Mouse (Mus musculus) gastrocnemius, postnatal 10 days (tissue): Measurements from ENCODE around the gene Rnf222. TPM values are rescaled to one million over a fixed set of nuclear protein-coding genes. Genes with fewer than 3 reads are reported as not detected.

Experiments used
- DNase-seq: peaks from one replicate; pipeline ENCODE4 v3.0.0; 2021; ENCODE audit warnings: mixed read lengths
- long read RNA-seq, 2 experiments: library from polyadenylated mRNA; stranded (forward); transcript quantifications; one replicate each; pipeline ENCODE4 v2.0.0; 2021
- total RNA-seq, 2 experiments: library from RNA; stranded (reverse); gene quantifications; 2 replicates each; pipeline ENCODE4 v1.2.3; 2021

The Rnf222 gene
- not detected for total RNA-seq
- long read RNA-seq, experiment 1: 0 reads
- long read RNA-seq, experiment 2: 0 reads

DNA sequence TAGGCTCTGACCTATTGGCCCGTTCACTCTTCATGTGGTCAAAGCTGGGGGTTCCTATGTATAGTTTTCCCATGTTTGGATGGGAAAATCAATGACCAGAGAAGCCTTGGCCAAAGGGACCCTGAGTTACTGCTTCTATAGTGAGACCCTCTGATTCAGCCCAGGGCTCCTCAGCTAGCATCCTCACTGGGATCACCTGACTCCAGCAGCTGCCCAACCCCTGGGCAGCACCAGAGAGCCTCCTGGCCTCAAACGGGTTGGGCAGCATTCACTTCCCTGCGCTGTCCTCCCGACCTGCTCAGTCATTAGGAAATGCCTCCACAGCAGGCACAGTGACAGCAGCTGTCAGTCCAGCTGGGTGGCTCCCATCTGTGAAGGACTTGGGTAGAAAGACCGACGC lies at the start of gene Rnf222:
Gene Rnf222 (plus strand): TSS at position 301 of the 400 bp plus-strand sequence.
- no peak for DNase-seq

DNA sequence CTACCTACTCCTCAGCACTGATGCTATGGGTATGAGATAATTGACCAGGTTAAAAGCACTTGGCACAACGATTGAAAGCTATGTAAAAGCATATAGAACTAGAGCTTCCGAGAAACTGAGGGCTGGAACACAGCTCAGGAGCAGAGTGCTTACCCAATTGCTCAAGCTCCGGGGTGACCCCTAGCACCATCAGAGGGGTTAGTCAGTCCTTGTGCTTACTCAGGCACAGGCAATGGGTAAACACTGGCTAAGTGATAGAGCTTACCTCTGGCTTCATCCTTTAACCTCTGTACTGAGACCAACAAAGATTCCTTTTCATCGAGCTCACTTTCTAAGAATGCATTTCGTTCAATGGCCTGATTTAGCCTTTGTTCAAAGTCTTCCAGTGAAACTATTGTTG lies 48.7 kb upstream of the Rnf222 start:
- no peak for DNase-seq

DNA sequence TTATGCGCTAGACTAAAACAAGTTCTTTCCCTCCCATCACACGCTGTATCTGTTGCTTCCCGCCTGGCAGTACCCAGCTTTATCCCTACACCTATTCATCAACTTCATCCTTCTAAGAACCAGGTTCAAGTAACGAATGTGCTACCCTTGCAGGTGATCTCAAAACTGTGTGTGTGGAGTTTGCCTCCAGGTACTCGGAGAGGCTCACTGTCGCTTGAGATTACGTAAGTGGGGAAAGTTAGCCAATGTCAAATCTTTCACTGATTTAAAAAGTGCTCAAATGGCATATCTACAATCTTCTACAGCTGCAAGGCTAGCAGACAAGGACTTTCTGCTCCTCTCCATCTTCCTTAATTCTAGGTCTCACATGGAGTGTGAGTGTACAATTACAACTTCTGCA lies 37.5 kb upstream of the Rnf222 start:
- DNase-seq: no peak

DNA sequence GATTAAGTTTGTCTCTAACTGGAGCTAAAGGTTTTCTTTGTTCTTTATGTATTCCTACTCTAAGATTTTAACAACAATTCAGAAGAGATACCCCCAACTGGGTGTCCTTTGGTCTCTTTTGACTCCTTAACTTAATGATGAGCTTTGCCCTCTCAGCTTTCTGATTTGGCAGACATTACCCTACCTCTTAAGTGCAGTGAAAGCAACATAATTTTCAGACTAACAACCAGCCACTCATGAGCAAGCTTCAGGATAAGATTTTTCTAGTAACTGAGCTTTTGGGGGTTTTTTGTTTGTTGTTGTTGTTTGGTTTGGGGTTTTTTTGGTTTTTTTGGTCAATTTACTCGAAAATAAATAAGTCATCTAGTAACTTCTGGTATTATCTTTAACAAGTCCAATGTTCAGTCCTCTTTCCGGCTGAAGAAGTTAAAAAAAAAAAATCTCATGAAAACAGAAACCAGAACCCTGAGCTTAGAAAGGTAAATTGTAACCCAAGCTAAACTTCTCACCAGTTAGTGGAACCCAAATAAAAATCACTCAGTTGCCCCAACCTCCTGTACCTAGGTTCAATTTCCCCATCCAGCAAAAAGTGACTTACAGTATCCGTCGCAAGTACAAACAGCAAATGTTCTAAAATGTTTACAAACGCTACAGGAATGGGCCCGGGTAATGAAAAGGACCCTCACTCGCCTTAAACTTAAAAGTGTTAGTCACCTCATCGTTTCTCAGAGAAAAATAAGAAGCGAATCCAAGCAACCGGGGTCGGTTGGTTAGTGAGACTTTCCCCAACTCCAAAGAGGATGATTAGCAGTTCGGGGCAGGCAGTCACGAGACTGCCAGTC lies 36.5 kb upstream of the Rnf222 start:
- DNase-seq: no peak

DNA sequence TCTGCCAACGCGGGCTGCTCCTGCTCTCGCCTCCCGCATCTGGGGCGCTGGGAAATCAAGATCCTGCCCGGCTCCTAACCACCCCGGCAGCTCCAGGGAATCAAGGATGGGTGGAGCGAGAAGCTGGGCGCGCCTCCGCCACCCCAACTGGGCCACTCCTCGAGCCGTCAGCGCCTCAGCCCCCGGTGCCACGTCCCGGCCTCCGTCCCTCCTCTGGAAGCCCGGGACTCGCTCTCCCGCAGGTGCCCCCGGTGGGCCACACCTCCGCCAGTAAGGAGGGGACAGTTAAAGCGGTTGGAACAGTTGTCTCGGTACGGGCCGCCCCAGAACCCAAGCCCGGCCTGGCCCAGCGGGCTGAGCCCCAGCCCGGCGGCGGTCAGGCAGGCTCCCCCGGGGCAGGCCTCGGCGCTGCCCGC lies 35.9 kb upstream of the Rnf222 start:
- peak; percentile 75 for DNase-seq

DNA sequence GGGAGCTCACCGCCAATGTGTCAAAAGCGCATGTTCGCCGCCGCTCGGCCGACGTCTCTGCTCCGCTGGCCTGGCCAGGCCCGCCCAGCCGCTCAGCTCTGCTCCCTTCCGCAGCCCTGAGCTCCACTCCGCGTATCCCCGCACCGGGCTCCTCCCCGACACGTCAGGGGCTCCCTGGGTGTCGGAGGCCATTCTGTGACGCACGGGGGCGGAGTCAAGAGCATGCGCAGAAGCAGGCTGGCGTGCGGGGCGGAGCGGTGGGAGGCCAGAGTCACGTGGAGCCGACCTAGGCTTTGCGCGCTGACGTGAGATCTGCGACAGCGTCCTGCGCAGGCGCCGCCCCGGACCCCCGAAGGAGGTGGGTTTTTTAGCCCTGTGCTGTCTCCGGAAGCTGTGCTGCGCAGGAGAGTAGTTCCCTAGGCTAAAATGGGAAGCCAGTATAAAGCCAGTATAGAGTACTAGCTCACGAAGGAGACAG lies 35.4 kb upstream of the Rnf222 start:
- peak; percentile 99 for DNase-seq

DNA sequence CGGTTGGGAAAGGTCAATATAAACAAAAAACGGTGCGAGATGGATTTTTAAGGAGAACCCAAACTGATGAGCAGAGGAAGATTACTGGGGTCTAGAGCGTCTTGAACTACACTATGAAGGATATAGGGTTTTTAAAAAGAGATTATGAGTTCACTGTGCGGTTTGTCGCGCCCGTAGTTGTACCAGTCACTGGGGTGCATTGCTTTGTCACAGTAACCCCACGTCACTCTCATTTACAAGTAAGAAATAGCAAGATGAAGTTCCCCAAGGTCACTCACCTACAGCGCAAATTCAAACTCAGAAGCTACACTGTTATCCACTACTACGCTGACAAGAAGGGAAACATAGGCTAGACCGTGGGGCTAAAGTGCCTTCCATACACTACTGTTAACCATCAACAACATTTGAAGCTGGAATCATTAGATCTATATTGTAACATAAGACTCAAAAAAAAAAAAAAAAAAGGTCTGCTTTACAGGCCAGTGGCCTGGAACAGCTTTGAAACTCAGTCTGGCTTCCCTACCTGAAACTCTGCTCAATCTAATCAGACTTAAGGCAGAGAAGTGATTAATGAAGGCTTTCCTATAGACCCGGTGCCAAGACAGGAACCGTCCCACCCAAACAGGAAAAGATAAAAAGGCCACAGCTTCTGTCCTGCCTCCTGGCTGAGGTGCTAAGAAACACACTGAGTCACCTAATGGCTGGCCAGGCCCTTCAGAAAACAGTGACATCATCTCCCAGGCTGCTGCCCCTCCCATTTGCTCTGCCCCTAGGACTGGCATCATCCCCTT lies 34.5 kb upstream of the Rnf222 start:
- no peak for DNase-seq

DNA sequence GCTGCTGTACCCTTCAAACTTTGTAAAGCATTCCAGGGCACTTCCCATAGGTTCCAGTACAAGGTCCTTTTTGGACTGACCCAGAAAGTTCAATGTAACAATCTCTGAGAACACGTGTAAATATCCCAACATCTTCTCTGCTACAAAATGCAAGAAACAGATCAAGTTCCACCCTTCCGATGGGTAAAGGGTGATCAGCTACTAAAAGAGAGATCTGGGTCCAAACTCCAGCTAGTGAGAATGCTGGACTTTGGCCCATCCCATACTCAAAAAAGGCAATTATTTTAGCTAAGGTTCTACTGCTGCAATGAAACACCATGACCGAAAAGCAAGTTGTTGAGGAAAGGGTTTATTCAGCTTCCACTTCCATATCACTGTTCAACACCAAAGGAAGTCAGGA lies 33.7 kb upstream of the Rnf222 start:
- DNase-seq: no peak

DNA sequence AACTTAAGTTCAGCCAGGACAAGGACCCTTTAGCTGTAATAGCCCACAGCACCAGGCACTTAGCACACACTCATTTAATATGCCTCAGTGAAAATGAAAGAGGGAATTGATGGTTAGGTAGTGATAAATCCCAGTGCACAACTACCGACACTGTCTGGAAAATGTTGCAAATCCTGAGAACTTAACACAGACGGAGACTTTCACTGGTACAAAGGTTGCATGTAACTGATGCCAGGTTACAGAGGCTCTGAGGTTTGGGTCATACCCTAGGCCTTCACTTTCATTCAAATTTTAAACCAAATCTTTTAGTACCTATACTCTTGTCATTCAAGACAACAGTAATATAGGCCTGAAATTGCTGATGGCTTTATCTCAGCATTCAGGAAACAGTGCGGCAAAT lies 31.0 kb upstream of the Rnf222 start:
- DNase-seq: no peak

DNA sequence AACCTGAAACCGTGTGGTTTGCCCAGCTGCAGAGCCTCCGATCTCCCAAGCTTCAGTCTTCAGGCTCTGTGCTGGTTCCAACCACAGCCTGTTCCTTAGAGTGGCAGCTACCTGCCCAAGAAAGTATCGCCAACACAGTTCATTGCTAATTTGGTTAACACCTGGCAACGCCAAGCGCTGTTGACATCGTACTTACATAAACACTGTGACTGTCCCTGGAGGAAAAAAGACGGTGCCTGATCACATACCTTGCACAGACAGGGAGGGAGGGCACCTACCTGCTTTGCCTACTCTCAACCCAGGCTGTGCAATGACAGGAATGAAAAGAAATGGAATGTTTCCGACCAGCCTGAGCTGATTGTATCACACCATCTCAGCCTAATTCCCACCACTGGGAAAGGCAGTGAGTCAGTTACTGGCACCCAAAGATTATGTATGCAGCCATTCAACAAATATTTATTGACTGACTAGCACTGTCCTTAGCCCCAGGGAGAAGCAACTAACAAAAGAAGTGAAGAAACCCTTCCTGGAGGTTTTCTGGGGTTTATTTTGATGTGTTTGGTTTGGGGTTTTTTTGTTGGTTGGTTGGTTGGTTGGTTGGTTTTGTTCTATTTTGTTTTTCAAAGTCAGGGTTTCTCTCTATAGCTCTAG lies 28.3 kb upstream of the Rnf222 start:
- no peak for DNase-seq

DNA sequence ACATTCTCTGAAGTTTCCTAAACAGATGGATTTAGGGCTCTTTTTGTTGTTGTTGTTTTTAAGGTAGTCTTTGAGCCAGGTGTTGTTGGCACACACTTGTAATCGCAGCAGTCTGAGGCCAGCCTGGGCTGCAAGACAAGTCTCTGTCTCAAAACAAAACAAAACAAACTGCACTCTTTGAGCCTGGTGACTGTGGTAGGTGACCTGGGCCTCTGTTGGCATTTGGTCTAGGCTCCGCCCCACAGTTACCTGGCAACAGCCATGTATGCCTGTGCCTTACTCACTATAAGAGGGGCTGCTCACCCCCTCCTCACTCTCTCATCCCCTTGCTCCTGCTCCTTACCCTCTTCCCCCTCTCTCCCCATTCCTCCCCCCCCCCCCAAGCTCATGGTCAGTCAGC lies 26.1 kb upstream of the Rnf222 start:
- no peak for DNase-seq

DNA sequence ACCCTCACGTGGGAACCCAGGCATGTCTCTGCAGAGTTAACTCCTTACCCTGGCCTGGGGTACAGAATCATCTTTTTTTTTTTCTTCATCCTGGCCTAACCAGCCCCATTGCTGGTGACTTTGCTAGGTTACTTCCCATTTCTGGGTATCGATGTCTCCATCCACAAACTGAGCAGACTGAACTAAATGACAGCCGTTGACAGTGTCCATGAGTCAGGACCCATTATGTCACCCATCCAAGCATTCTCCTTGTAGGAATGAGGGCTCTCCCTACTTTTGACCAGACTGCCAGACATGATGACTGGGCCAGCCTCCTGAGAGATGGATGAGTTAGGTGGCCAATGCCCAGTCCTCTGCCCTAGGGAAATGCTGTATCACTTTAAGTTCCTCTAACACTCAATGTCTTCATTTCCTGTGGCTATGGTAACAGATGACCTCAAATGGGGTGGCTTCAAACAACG lies 24.7 kb upstream of the Rnf222 start:
- DNase-seq: no peak

DNA sequence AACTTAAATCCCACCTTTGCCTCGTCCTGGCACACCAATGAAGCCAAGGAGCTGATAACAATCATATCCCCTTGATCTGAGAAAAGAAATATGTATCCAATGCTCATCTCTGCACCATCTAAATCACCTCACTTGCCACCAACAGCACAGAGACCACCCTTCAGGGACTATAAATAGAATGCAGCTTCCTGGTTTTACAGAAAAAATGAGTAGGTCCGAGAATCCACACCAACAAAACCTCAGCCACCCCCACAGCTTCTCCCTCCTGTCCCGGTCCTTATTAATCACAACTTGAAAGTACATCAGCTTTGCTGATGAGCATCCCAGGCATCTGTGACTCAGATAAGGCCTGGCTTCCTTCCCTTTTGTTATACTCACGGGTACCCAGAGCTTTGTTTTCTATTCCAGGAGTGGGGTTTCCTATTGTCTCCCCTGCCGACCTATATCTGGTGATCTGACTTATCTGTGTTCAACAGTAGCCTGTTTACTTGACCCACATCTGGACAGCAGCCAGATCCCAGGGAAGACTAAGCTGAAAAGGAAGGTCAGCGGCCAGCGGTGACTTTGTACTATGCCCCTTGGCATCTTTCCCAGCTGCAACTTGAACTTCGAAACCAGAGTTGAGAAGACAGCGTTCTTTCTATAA lies 23.7 kb upstream of the Rnf222 start:
- DNase-seq: peak; percentile 67

DNA sequence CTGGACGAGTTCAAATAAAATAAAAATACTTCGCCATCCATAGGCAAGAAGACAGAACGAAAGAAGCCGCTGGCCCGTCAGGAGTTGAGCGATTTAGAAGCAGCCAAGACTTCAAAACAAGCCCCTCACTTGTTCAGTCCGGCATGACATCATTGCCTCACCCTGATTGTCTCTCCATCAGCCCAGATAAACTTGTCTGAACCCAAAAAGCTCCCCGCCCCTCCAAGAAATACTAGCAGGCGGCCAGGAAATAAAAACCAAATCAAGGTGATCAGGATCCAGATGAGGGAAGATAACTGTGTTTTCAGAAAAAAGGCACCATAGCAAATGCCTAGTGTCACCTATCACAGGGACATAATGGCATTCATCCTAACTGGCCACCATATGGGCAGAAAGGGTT lies 17.1 kb upstream of the Rnf222 start:
- no peak for DNase-seq

DNA sequence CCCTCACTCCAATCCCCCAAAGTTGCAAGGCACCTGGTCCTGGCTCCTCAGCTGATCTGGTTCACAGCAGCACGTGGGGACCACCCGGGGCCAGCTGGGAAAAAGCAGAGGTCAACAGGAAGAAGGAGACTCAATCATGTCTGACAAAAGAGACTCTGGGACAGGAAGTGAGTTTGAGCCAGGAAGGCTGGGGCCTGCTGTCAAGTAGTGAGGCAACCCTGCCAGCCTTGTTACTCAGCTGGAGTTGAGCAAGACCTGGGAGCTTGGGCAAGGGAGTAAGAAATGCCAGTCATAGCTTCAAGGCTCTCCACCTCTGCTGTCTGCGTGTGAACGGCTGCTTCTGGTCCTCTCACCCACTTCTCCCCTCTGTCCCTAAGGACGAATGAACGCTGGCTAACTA lies 16.6 kb upstream of the Rnf222 start, which contains the start of gene Ndel1:
Gene Ndel1 (minus strand): TSS at position 111 of the 400 bp plus-strand sequence.
- DNase-seq: peak; percentile 20

DNA sequence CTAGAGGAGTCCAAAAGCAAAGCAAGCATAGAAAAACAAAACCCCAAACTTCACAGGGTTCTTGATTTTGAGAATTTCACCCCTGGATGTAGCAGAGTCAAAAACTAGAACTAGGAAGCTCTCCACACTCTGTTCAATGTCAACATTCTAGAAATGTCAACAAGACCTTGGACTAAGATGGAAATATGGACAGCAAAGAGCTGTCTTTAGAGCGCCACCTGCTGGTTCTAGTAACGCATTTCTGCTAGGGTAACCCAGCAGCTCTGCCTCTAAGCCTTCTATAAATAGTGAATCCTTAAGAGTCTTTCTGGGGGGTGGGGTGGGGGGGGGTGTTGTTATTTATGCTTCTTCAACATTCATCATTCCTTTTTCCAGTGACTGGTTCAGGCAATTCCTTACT lies 13.5 kb upstream of the Rnf222 start:
- peak; percentile 67 for DNase-seq

DNA sequence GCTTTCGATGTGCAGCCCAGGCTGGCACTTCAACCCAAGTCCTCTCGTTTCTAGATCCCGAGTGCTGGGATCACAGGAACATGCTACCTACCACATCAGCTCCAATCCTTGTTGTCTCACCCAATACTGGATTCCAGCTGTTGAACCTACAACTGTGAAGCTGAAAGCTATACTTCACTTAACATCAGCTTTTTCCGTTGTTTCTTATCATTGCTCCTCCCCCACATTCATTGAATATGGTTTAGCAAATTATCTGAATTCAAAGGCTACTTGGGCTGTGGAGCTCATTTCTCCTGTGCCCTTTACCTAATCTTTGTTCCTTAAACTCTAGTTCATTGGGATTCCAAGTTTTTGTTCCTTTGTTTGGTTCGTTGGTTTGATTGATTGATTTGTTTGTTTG lies 9.5 kb upstream of the Rnf222 start:
- no peak for DNase-seq

DNA sequence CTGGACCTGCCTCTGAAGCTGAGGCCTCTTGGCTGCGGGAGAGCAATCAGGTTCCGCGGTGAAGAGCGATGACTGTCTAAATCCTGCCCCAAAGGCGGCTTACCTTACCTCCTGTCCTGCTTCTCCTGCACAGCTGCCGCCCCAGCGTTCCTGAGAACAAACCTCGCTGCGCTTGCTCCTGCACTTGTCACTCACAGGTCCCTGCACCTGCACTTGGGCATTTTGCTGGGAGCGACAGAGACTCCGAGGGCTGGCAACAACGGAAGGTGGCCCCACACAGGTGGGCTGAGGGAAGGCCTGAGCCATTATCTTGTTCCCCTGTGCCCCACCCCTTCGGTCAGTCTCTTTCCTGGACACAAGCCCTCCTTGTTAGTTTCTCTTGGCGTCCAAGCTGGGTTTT lies 6.2 kb upstream of the Rnf222 start:
- no peak for DNase-seq

DNA sequence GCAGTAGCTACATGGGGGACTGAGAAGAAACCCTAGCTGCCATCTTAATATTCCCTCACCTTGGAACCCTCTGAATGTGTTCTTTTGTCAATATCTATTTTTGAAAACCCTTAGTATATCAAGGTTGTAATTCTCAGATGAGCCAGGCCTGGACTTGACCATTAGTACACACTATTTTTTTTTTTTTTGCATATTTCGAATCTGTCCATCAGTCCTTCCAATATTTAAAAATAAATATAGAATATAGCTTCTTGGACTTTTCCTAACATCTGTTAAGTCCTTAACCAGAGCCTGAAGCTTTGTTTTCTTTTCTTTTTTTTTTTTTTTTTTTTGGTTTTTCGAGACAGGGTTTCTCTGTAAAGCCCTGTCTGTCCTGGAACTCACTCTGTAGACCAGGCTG lies 4.5 kb upstream of the Rnf222 start:
- DNase-seq: no peak

DNA sequence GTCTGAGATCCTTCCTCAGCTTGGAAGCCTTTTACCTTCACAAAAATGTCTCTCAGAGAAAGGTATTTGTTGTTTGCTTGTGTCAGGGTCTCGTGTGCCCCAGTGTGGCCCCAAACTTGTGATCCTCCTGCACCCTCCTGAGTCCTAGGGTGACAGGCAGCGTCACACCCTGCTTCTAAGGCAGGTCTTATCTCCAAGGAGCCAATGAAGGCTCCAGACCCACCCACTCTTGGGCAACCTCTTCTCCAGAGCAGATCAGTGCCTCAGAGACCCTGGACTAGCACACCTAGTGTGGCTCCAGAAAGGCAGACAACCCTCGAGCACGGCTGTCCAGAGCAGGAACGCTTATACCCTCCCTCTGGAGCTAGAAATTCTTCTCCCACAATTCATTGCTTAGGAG lies 4.0 kb upstream of the Rnf222 start:
- no peak for DNase-seq

DNA sequence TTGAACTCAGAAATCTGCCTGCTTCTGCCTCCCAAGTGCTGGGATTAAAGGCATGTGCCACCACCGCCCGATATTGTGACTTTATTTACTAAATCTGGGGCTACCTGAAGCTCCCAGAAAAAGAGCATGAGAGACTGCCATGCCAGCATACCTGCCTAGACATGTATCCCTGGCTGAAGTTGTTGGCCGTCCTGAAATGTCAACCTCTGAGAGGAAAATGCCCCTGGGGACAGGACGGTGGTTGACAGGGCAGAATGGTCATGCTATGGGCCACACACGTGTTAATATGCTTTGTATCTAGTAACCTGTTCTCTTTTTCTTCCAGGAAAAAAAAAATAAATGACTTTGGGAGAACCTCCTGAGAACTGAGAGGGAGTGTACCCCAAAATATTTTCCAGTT lies 2.3 kb upstream of the Rnf222 start:
- no peak for DNase-seq

DNA sequence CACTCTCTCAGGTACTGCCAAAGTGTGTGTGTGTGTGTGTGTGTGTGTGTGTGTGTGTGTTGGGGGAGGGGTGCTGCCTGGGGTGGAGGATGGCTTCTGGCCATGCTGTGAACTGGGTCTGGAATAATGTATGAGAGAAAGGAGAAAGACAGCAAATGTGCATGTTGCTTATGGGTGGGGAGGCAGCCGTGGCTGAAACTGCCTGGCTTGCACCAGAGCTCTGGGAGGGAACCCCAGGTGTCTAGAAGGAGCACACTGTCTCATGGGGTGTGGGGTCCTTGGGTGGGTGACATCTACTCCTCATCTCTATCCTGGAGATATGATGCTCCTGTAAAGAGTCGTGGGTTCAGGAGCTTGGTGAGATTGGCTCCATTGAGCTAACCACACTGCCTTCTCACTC lies 300 bp downstream of the Rnf222 start:
- no peak for DNase-seq
